Mouse (Mus musculus) thymus, adult 2 months (tissue): ENCODE measurements around the gene Bmp2k. TPM values are rescaled to one million over a fixed set of nuclear protein-coding genes. Genes with fewer than 3 reads are reported as not detected.

Experiments
- DNase-seq: peaks from one replicate; pipeline ENCODE4 v3.0.0; 2021
- H3K27ac ChIP-seq: fragments of 200-500 bp; 2 replicates; pipeline ENCODE4 v1.5.1; 2012; ENCODE audit warnings: low read length, control low read depth; ENCODE audit not compliant: control insufficient read depth, insufficient read depth
- H3K27me3 ChIP-seq: fragments of 200-500 bp; 2 replicates; pipeline ENCODE4 v1.6.1; 2012; ENCODE audit warnings: mild to moderate bottlenecking, low read length, moderate library complexity, mixed read lengths; ENCODE audit not compliant: control insufficient read depth, insufficient read depth
- H3K36me3 ChIP-seq: fragments of 200-500 bp; 2 replicates; pipeline ENCODE4 v1.6.1; 2012; ENCODE audit warnings: mild to moderate bottlenecking, low read length, moderate library complexity; ENCODE audit not compliant: control insufficient read depth, insufficient read depth
- H3K4me1 ChIP-seq: fragments of 200-500 bp; replicated peaks from 2 replicates; pipeline ENCODE4 v1.6.1; 2012; ENCODE audit warnings: low read length; ENCODE audit not compliant: control insufficient read depth, insufficient read depth
- H3K4me3 ChIP-seq: fragments of 200-500 bp; 2 replicates; pipeline ENCODE4 v1.5.1; 2012; ENCODE audit warnings: mild to moderate bottlenecking, low read length, control low read depth, moderate library complexity; ENCODE audit not compliant: control insufficient read depth, insufficient read depth
- CTCF ChIP-seq: fragments of 200-500 bp; IDR thresholded peaks from 2 replicates; pipeline ENCODE4 v1.5.1; 2012; ENCODE audit warnings: mild to moderate bottlenecking, control low read depth, low read length, moderate library complexity, borderline replicate concordance; ENCODE audit not compliant: control insufficient read depth, poor library complexity, insufficient read depth; ENCODE audit errors: extremely low read depth
- POLR2A ChIP-seq: fragments of 200-500 bp; IDR thresholded peaks from 2 replicates; pipeline ENCODE4 v1.6.1; 2012; ENCODE audit warnings: mild to moderate bottlenecking, low read length, control low read depth, moderate library complexity; ENCODE audit not compliant: control insufficient read depth, poor library complexity, insufficient read depth; ENCODE audit errors: extremely low read depth
- WGBS: fragments of 180-500 bp; shearing (Covaris S2); methylation state at CpG from one replicate; pipeline ENCODE4 v1.1.7; 2018; 5-methylcytosine and 5-hydroxymethylcytosine counted together
- polyA plus RNA-seq: library from polyadenylated mRNA; depleted of rRNA; stranded (reverse); fragments of >200 nt; gene quantifications from 2 replicates; pipeline ENCODE4 v1.2.3, GENCODE M21; 2012

The Bmp2k gene
- polyA plus RNA-seq, 1 experiment = 21.7 TPM

- Histone ChIP-seq H3K27me3 (no peaks in the 10 kb centered on the region), H3K27ac (no peak overlapping the region), H3K36me3 (no peaks in the 10 kb centered on the region), H3K4me1 (0 out of 2 replicates have a peak, but pooled peaks cover 2% of the 10 kb centered on the region), H3K4me3 (no peak overlapping the region)
- TF ChIP-seq POLR2A (no peak), CTCF (no peak)
- WGBS = 95% methylated on average over 11 of the region's 11 CpGs
- DNase-seq = no peak
Observed at GRCm38 (mm10) chr5:96954040-96954439, 43.4 kb upstream of the Bmp2k start.

- Histone ChIP-seq H3K36me3 (no peaks in the 10 kb centered on the region), H3K27ac (no peak overlapping the region), H3K4me3 (no peak overlapping the region), H3K27me3 (no peaks in the 10 kb centered on the region), H3K4me1 (no peaks in the 10 kb centered on the region)
- 96% methylated on average over 10 of the region's 10 CpGs for WGBS
- no peak for DNase-seq
- TF ChIP-seq POLR2A (no peak), CTCF (no peak)
Observed at GRCm38 (mm10) chr5:96954466-96955027, 42.9 kb upstream of the Bmp2k start.

GRCm38 (mm10) chr5:96956926-96957325 is 40.6 kb upstream of the Bmp2k start:
- DNase-seq = no peak
- Histone ChIP-seq H3K4me1 (no peaks in the 10 kb centered on the region), H3K27ac (no peak overlapping the region), H3K4me3 (no peak overlapping the region), H3K27me3 (no peaks in the 10 kb centered on the region), H3K36me3 (no peaks in the 10 kb centered on the region)
- WGBS = 96% methylated on average over 3 of the region's 3 CpGs
- no peak for TF ChIP-seq POLR2A
- no peak for TF ChIP-seq CTCF

- 46% methylated on average over 5 of the region's 5 CpGs for WGBS
- DNase-seq = no peak
Observed at GRCm38 (mm10) chr5:96961122-96961521, 36.4 kb upstream of the Bmp2k start.

GRCm38 (mm10) chr5:96961852-96962251 is 35.6 kb upstream of the Bmp2k start:
- Histone ChIP-seq H3K36me3 (no peaks in the 10 kb centered on the region), H3K4me1 (peaks cover 10% of the 10 kb centered on the region), H3K27ac (no peak overlapping the region), H3K4me3 (no peak overlapping the region), H3K27me3 (no peaks in the 10 kb centered on the region)
- no peak for DNase-seq
- TF ChIP-seq CTCF (no peak), POLR2A (no peak)

More at GRCm38 (mm10) chr5:96961122-96961521, 36.4 kb upstream of the Bmp2k start:
- no peak overlapping the region for H3K4me3 ChIP-seq
- H3K27me3 ChIP-seq = no peaks in the 10 kb centered on the region
- no peak overlapping the region for H3K27ac ChIP-seq
- peaks cover 10% of the 10 kb centered on the region for H3K4me1 ChIP-seq
- TF ChIP-seq POLR2A (no peak), CTCF (no peak)
- H3K36me3 ChIP-seq = no peaks in the 10 kb centered on the region

GRCm38 (mm10) chr5:96962252-96962933 is 35.1 kb upstream of the Bmp2k start:
- H3K36me3 ChIP-seq = no peaks in the 10 kb centered on the region
- DNase-seq = no peak
- no peak for TF ChIP-seq POLR2A
- no peak for TF ChIP-seq CTCF
- 72% methylated on average over 8 of the region's 8 CpGs for WGBS
- no peak overlapping the region for H3K4me3 ChIP-seq
- peaks cover 10% of the 10 kb centered on the region for H3K4me1 ChIP-seq
- H3K27ac ChIP-seq = no peak overlapping the region
- no peaks in the 10 kb centered on the region for H3K27me3 ChIP-seq
